Comparison of ENCODE assay signal across 9 mouse cellular contexts in genomic region chr9:30632164-30633146, GRCm38 (mm10).
DNase-seq lines count a peak whose midpoint lies in the region; ATAC-seq lines count a peak whose summit lies in the region.
"Had no signal": no experiment of that assay in that cellular context is flagged by ENCODE, and none has a peak within 500 bp of the region (broad histone marks: within the 10 kb centered on the region; RNA-seq: fewer than 3 reads in every experiment).

No protein-coding gene starts in this region.

- no peaks in the 10 kb centered on the region for H3K27me3 ChIP-seq in heart, embryonic 11.5 days (ENCODE audit: control insufficient read depth, insufficient read depth, low read length)
- H3K27me3 ChIP-seq in limb, embryonic 12.5 days, result no peaks in the 10 kb centered on the region
- no peaks in the 10 kb centered on the region for H3K27me3 ChIP-seq in liver, embryonic 11.5 days (replicated peaks; ENCODE audit: control insufficient read depth, insufficient read depth, low read length)

- no peak for DNase-seq in heart, adult 8-10 months (ENCODE audit: low spot score)
- peak; percentile 22 for DNase-seq in right cerebral cortex, postnatal 4 days
- DNase-seq in right cerebral cortex, postnatal 14 days, result no peak
- DNase-seq in urinary bladder, postnatal 36 days (ENCODE audit: low spot score in 2 of 2), result no peak
- no peak for DNase-seq in liver, embryonic 11.5 days (ENCODE audit: low spot score)
- no peak for DNase-seq in adrenal gland, adult (ENCODE audit: inconsistent age in 2 of 2, low spot score in 1 of 2)
- DNase-seq: kidney, adult 8-10 months had no signal

- no peaks in the 10 kb centered on the region for H3K36me3 ChIP-seq in heart, embryonic 11.5 days (ENCODE audit: control insufficient read depth, insufficient read depth, low read length)
- H3K36me3 ChIP-seq in limb, embryonic 12.5 days, result no peaks in the 10 kb centered on the region
- no peaks in the 10 kb centered on the region for H3K36me3 ChIP-seq in liver, embryonic 11.5 days (ENCODE audit: control insufficient read depth, insufficient read depth, low read length)

- H3K9me3 ChIP-seq in heart, embryonic 11.5 days (replicated peaks; ENCODE audit: control insufficient read depth, low read length), result no peaks in the 10 kb centered on the region
- H3K9me3 ChIP-seq in limb, embryonic 12.5 days, result no peaks in the 10 kb centered on the region
- H3K9me3 ChIP-seq in liver, embryonic 11.5 days (ENCODE audit: control insufficient read depth, low read length), result no peaks in the 10 kb centered on the region

- ATAC-seq in heart, embryonic 11.5 days (replicated peaks; ENCODE audit: insufficient number of reproducible peaks, low FRiP score, low TSS enrichment), result no peak
- peak; percentile 86 for ATAC-seq in limb, embryonic 12.5 days (ENCODE audit: insufficient number of reproducible peaks, insufficient read depth, low FRiP score, low TSS enrichment, low read depth)
- ATAC-seq in liver, embryonic 11.5 days (replicated peaks; ENCODE audit: low FRiP score), result no peak

- 0 out of 2 replicates have a peak overlapping the region, but pooled peaks have one; percentile 25 for H3K27ac ChIP-seq in heart, embryonic 11.5 days (ENCODE audit: low read depth, low read length)
- peak overlapping the region; percentile 89 for H3K27ac ChIP-seq in limb, embryonic 12.5 days
- no peak overlapping the region for H3K27ac ChIP-seq in liver, embryonic 11.5 days (ENCODE audit: low read depth, low read length)

- H3K9ac ChIP-seq in heart, embryonic 11.5 days (ENCODE audit: low read depth, low read length), result no peak overlapping the region
- no peak overlapping the region for H3K9ac ChIP-seq in limb, embryonic 12.5 days (replicated peaks)
- no peak overlapping the region for H3K9ac ChIP-seq in liver, embryonic 11.5 days (ENCODE audit: low read depth, low read length)

- whole genome bisulfite sequencing in heart, embryonic 11.5 days (ENCODE audit: insufficient replicate concordance), result 48% methylated on average over 6 of the region's 6 CpGs
- 45% methylated on average over 6 of the region's 6 CpGs for WGBS in limb, embryonic 12.5 days
- 63% methylated on average over 6 of the region's 6 CpGs for WGBS in liver, embryonic 11.5 days

- H3K4me1 ChIP-seq in heart, embryonic 11.5 days (ENCODE audit: control insufficient read depth, insufficient read depth, low read length), result peaks cover 4% of the 10 kb centered on the region; the same call in 1 of the 2 replicates
- peaks cover 36% of the 10 kb centered on the region for H3K4me1 ChIP-seq in limb, embryonic 12.5 days (replicated peaks)
- no peaks in the 10 kb centered on the region for H3K4me1 ChIP-seq in liver, embryonic 11.5 days (replicated peaks; ENCODE audit: control insufficient read depth, insufficient read depth, low read length)

- no peak overlapping the region for H3K4me2 ChIP-seq in heart, embryonic 11.5 days
- peak overlapping the region; percentile 26 for H3K4me2 ChIP-seq in limb, embryonic 12.5 days
- H3K4me2 ChIP-seq in liver, embryonic 11.5 days, result no peak overlapping the region

- H3K4me3 ChIP-seq in heart, embryonic 11.5 days (ENCODE audit: low read depth, low read length), result no peak overlapping the region
- no peak overlapping the region for H3K4me3 ChIP-seq in limb, embryonic 12.5 days (replicated peaks)
- H3K4me3 ChIP-seq in liver, embryonic 11.5 days (ENCODE audit: low read depth, low read length), result no peak overlapping the region
